Mouse (Mus musculus) lung, adult 18-20 months (tissue): Measurements from ENCODE around the gene Pcca.

Experiments used
- DNase-seq, 2 experiments: peaks; one replicate each; pipeline ENCODE4 v3.0.0; 2022; ENCODE audit warnings: mixed read lengths in 2 of 2

The Pcca gene

GRCm38 (mm10) chr14:122865462-122866129 lies 331.5 kb downstream of the Pcca start:
- DNase-seq: no peak

GRCm38 (mm10) chr14:122867531-122868285 lies 333.6 kb downstream of the Pcca start:
- no peak for DNase-seq

GRCm38 (mm10) chr14:122869831-122870230 lies 335.7 kb downstream of the Pcca start:
- no peak for DNase-seq

GRCm38 (mm10) chr14:122871841-122872580 lies 337.9 kb downstream of the Pcca start:
- no peak for DNase-seq

- no peak for DNase-seq
Observed at GRCm38 (mm10) chr14:122872612-122873011, 338.5 kb downstream of the Pcca start.

GRCm38 (mm10) chr14:122875056-122875455 lies 340.9 kb downstream of the Pcca start:
- DNase-seq: no peak

- no peak for DNase-seq
Observed at GRCm38 (mm10) chr14:122875636-122876035, 341.5 kb downstream of the Pcca start.

- peak; percentile 61 to 68 for DNase-seq
Observed at GRCm38 (mm10) chr14:122876163-122876562, 342.0 kb downstream of the Pcca start.

- DNase-seq: no peak
Observed at GRCm38 (mm10) chr14:122876723-122877122, 342.6 kb downstream of the Pcca start.

GRCm38 (mm10) chr14:122877787-122878186 lies 343.7 kb downstream of the Pcca start:
- no peak for DNase-seq

- DNase-seq: no peak
Observed at GRCm38 (mm10) chr14:122880291-122880690, 346.2 kb downstream of the Pcca start.

- no peak for DNase-seq
Observed at GRCm38 (mm10) chr14:122881699-122882098, 347.6 kb downstream of the Pcca start.

GRCm38 (mm10) chr14:122882201-122882639 lies 348.1 kb downstream of the Pcca start:
- no peak for DNase-seq

GRCm38 (mm10) chr14:122882795-122883409 lies 348.8 kb downstream of the Pcca start:
- no peak for DNase-seq

- no peak for DNase-seq
Observed at GRCm38 (mm10) chr14:122883410-122883806, 349.3 kb downstream of the Pcca start.

GRCm38 (mm10) chr14:122883821-122884584 lies 349.9 kb downstream of the Pcca start:
- no peak for DNase-seq

- DNase-seq: no peak
Observed at GRCm38 (mm10) chr14:122885893-122886292, 351.8 kb downstream of the Pcca start.

- DNase-seq: no peak
Observed at GRCm38 (mm10) chr14:122887278-122887677, 353.2 kb downstream of the Pcca start.

- no peak for DNase-seq
Observed at GRCm38 (mm10) chr14:122887702-122888479, 353.8 kb downstream of the Pcca start.

- no peak for DNase-seq
Observed at GRCm38 (mm10) chr14:122888480-122888872, 354.4 kb downstream of the Pcca start.

GRCm38 (mm10) chr14:122891470-122891968 lies 357.4 kb downstream of the Pcca start:
- no peak for DNase-seq
